Comparison of ENCODE assay signal across 8 mouse cellular contexts in the genomic region with DNA sequence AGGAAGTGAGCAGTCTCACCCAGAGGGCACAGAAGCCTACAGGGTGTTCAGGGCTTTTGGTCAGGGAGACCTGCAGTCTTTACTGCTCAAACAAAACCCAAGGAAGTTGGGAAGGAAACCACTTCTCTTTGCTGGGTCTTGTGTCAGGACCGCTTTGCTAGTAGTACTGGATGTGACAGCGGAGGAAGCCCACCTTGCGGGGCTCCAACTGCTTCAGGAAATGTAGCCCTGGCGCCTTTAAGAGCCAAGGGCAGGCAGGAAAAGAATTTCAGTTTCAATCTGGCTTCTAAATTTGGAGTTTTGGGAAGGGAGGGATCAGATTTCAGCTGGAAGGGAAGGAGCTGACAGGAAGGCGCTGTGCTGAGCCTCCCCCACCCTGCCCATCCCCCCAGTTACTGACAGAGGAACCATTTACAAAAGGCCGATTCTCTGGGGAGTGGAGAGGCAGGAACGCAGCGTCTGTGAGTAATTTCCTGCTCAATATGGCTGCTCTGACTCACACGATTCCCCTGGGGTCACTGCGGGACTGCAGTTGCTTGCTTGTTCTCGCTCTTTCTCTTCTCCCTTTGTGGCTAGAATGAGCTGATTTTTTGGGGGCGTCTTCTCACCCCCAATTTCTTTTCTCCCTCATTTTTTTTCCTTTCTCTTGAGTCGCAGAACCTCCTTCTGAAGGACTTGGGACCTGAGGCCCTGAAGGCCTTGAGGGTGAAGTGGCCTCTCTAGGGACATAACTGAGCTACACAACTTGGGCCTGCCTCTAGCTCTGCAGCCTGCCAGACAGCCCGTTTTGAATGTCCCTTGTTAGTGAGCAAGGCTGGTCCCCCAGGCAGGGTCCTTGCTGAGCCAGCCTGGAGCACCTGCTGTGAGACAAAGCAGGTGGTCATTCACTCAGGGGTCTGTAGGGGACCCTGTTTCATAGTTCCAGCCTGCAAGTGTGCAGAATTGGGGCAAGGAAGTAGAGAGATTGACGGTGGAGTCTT. TPM values are rescaled to one million over a fixed set of nuclear protein-coding genes. Genes with fewer than 3 reads are reported as not detected.
DNase-seq lines count a peak whose midpoint lies in the region; ATAC-seq and TF ChIP-seq lines count a peak whose summit lies in the region.

No protein-coding gene starts in this region.

- ATAC-seq in Patski = peak; percentile 18
- ATAC-seq in hindbrain, embryonic 15.5 days (ENCODE audit: low FRiP score, low read depth) = 0 out of 2 replicates have a peak, but pooled peaks have one; percentile 46

- H3K4me3 ChIP-seq in hindbrain, embryonic 15.5 days = no peak overlapping the region; the same call in 1 of the 2 replicates

- POLR2A ChIA-PET in Patski (lab: Charles Lee) = interaction anchor here (0.6 to 3.3 kb wide), 13 partner anchors 12 to 353 kb away, joined by 3 to 25 read pairs (median 6); a partner anchor contains a TSS

- H3K27me3 ChIP-seq in Patski = no peaks in the 10 kb centered on the region
- no peaks in the 10 kb centered on the region for H3K27me3 ChIP-seq in hindbrain, embryonic 15.5 days

- CTCF ChIA-PET in Patski (lab: Charles Lee) = interaction anchor here (0.6 to 8.3 kb wide), 11 partner anchors 17 to 365 kb away, joined by 3 to 131 read pairs (median 6); no protein-coding TSS in a partner anchor

- peak overlapping the region; percentile 27 for H3K4me2 ChIP-seq in hindbrain, embryonic 15.5 days

- no peaks in the 10 kb centered on the region for H3K9me3 ChIP-seq in hindbrain, embryonic 15.5 days

- H3K4me1 ChIP-seq in hindbrain, embryonic 15.5 days (replicated peaks) = peaks cover 40% of the 10 kb centered on the region

- TF ChIP-seq CTCF in Patski (IDR thresholded peaks at IDR 0.05) = no peak

- in situ Hi-C loops in Patski (cut with MboI; ENCODE audit: low pct_unique_long_range_greater_than_20kb) = no loop called here

- 5% methylated on average over 15 of the region's 15 CpGs for WGBS in hindbrain, embryonic 15.5 days

- peak; percentile 92 for DNase-seq in Patski (ENCODE audit: low read depth, low spot score)
- DNase-seq in cerebellum, postnatal 14 days = peak; percentile 52 to 68
- DNase-seq in gastrocnemius, adult 18-20 months (ENCODE audit: low spot score) = peak; percentile 92
- DNase-seq in left cerebral cortex, adult 18-20 months (ENCODE audit: low spot score in 2 of 2) = peak; percentile 63 to 69
- DNase-seq in lung, postnatal 36 days = peak; percentile 90
- peak; percentile 86 for DNase-seq in right cerebral cortex, adult 18-20 months
- DNase-seq in urinary bladder, postnatal 4 days (ENCODE audit: low spot score in 2 of 2) = peak; percentile 72 to 75

- peak overlapping the region; percentile 40 for H3K9ac ChIP-seq in hindbrain, embryonic 15.5 days

- peak overlapping the region; percentile 85 for H3K27ac ChIP-seq in hindbrain, embryonic 15.5 days (replicated peaks)

- H3K36me3 ChIP-seq in hindbrain, embryonic 15.5 days = peaks cover 30% of the 10 kb centered on the region

RNA-seq across cellular contexts. Expression of a gene that starts 26.0 kb away (rescaled TPM):
- 165 TPM for polyA plus RNA-seq in Patski (2021)
- 10 to 100 TPM; 62.9 to 65.1 TPM for total RNA-seq in gastrocnemius, adult 18-20 months (2021)
- polyA plus RNA-seq in hindbrain, embryonic 15.5 days (2015; fragmentation: Nextera tagmentation; extraction: Ambion mirVana) = 138 and 150 TPM in 2 replicates
- 100 to 1,000 TPM; 182 to 189 TPM for total RNA-seq in left cerebral cortex, adult 18-20 months (2021)

RNA-seq across cellular contexts. Expression of a gene that starts 26.2 kb away (rescaled TPM):
- 86.1 TPM for polyA plus RNA-seq in Patski (2021)
- 100 to 1,000 TPM; 378 to 382 TPM for total RNA-seq in gastrocnemius, adult 18-20 months (2021)
- 25.7 and 29.5 TPM in 2 replicates for polyA plus RNA-seq in hindbrain, embryonic 15.5 days (2015; fragmentation: Nextera tagmentation; extraction: Ambion mirVana)
- 10 to 100 TPM; 53.7 to 57.3 TPM for total RNA-seq in left cerebral cortex, adult 18-20 months (2021)

RNA-seq across cellular contexts. Expression of a gene that starts 32.2 kb away (rescaled TPM):
- polyA plus RNA-seq in Patski (2021) = 70.7 TPM
- 1 to 10 TPM; 1.0 to 1.7 TPM for total RNA-seq in gastrocnemius, adult 18-20 months (2021)
- 2.7 and 2.9 TPM in 2 replicates for polyA plus RNA-seq in hindbrain, embryonic 15.5 days (2015; fragmentation: Nextera tagmentation; extraction: Ambion mirVana)
- 10 to 100 TPM; 30.3 to 30.4 TPM for total RNA-seq in left cerebral cortex, adult 18-20 months (2021)

RNA-seq across cellular contexts. Expression of a gene that starts 49.8 kb away (rescaled TPM):
- polyA plus RNA-seq in Patski (2021) = 15.4 TPM
- 1 to 10 TPM; 4.9 to 6.9 TPM for total RNA-seq in gastrocnemius, adult 18-20 months (2021)
- polyA plus RNA-seq in hindbrain, embryonic 15.5 days (2015; fragmentation: Nextera tagmentation; extraction: Ambion mirVana) = 59.0 and 60.4 TPM in 2 replicates
- total RNA-seq in left cerebral cortex, adult 18-20 months (2021) = 10 to 100 TPM; 24.2 to 27.5 TPM

Comparison
In these comparisons a context has a peak if more than half of its experiments do, and no peak if none do; other contexts are left out.
1. RNA of a gene that starts 26.2 kb away (total RNA-seq): 378 to 382 TPM in gastrocnemius, adult 18-20 months; 53.7 to 57.3 TPM in left cerebral cortex, adult 18-20 months; every median in the first group is over 4 times any median in the second.
2. RNA of a gene that starts 32.2 kb away (total RNA-seq): 30.3 to 30.4 TPM in left cerebral cortex, adult 18-20 months; 1.0 to 1.7 TPM in gastrocnemius, adult 18-20 months; every median in the first group is over 10 times any median in the second.
3. Peak in every context shown above with its lines, with median percentiles within 50 percentile points of each other: DNase-seq.